Mouse (Mus musculus): ENCODE results near the gene Trim60. TPM values are rescaled to one million over a fixed set of nuclear protein-coding genes. Genes with fewer than 3 reads are reported as not detected.
A peak's percentile ranks its signal among the peaks of the same experiment; 100 is the strongest.

The Trim60 gene
- not detected in 2 replicates for polyA plus RNA-seq (2016; fragmentation: Nextera tagmentation; extraction: Ambion mirVana)

- no peak within 1 kb of the TSS for H3K9ac ChIP-seq
Measured at GRCm38 (mm10) chr8:65018423-65018822, at the start of gene Trim60, which contains the start of gene Trim61. Gene Trim60 (minus strand): TSS chr8:65018584. Gene Trim61 (minus strand): TSS chr8:65018523.

GRCm38 (mm10) chr8:65067694-65068472, 49.5 kb upstream of the Trim60 start:
- Histone ChIP-seq H3K4me3 (replicated peaks) (no peak overlapping the region), H3K9me3 (no peaks in the 10 kb centered on the region), H3K4me2 (peak overlapping the region; percentile 31), H3K27me3 (no peaks in the 10 kb centered on the region), H3K4me1 (peaks cover 5% of the 10 kb centered on the region; the same call in 1 of the 2 replicates), H3K9ac (no peak overlapping the region), H3K27ac (peak overlapping the region; percentile 59; the same call in 1 of the 2 replicates), H3K36me3 (replicated peaks) (no peaks in the 10 kb centered on the region)
- 7% methylated on average over 10 of the region's 10 CpGs for WGBS
- ATAC-seq (ENCODE audit: low FRiP score), result peak; percentile 65

More at GRCm38 (mm10) chr8:65018423-65018822, at the start of gene Trim60, which contains the start of gene Trim61:
- no peak within 1 kb of the TSS for H3K4me2 ChIP-seq
- no peaks in the 10 kb centered on the region for H3K9me3 ChIP-seq
- H3K4me1 ChIP-seq, result no peaks in the 10 kb centered on the region
- ATAC-seq (ENCODE audit: low FRiP score), result no peak
- H3K4me3 ChIP-seq (replicated peaks), result no peak within 1 kb of the TSS
- no peaks in the 10 kb centered on the region for H3K36me3 ChIP-seq (replicated peaks)
- no peaks in the 10 kb centered on the region for H3K27me3 ChIP-seq
- WGBS, result 88% methylated on average over 8 of the region's 8 CpGs
- no peak within 1 kb of the TSS for H3K27ac ChIP-seq

- no peak for ATAC-seq (ENCODE audit: low FRiP score)
- H3K27me3 ChIP-seq, result no peaks in the 10 kb centered on the region
- H3K27ac ChIP-seq, result no peak overlapping the region
- H3K4me1 ChIP-seq, result peaks cover 5% of the 10 kb centered on the region; the same call in 1 of the 2 replicates
- H3K9me3 ChIP-seq, result no peaks in the 10 kb centered on the region
- no peaks in the 10 kb centered on the region for H3K36me3 ChIP-seq (replicated peaks)
- H3K4me2 ChIP-seq, result no peak overlapping the region
- no peak overlapping the region for H3K4me3 ChIP-seq (replicated peaks)
- no peak overlapping the region for H3K9ac ChIP-seq
- 93% methylated on average over 4 of the region's 4 CpGs for WGBS
Measured at GRCm38 (mm10) chr8:65067031-65067430, 48.6 kb upstream of the Trim60 start.

DNA sequence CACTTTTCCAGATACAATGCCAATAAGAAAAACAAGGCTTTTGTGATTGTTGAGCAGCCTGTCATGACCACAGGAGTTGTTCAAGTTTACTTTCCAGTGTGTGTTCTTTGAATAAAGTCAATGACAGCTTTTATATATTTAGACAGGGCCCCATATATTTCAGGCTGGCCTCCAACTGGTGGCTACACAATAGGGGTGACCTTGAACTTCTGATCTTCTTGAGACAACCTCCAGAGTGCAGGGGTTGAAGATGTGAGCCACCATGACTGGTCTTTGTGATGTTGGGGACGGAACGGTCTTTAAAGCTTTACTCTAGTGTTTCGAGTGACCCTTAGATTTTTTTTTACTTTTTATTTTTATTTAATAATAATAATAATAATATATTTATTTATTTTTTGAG, 47.2 kb upstream of the Trim60 start:
- Histone ChIP-seq H3K27me3 (no peaks in the 10 kb centered on the region), H3K27ac (no peak overlapping the region), H3K36me3 (replicated peaks) (no peaks in the 10 kb centered on the region), H3K4me1 (peaks cover 5% of the 10 kb centered on the region; the same call in 1 of the 2 replicates), H3K4me2 (no peak overlapping the region), H3K9me3 (no peaks in the 10 kb centered on the region), H3K4me3 (replicated peaks) (no peak overlapping the region), H3K9ac (no peak overlapping the region)
- no peak for ATAC-seq (ENCODE audit: low FRiP score)
- WGBS, result 100% methylated on average over 3 of the region's 3 CpGs

GRCm38 (mm10) chr8:65064071-65064470, 45.7 kb upstream of the Trim60 start:
- no peaks in the 10 kb centered on the region for H3K9me3 ChIP-seq
- H3K4me3 ChIP-seq (replicated peaks), result no peak overlapping the region
- no peak overlapping the region for H3K9ac ChIP-seq
- H3K36me3 ChIP-seq (replicated peaks), result no peaks in the 10 kb centered on the region
- H3K4me2 ChIP-seq, result no peak overlapping the region
- no peak overlapping the region for H3K27ac ChIP-seq
- 51% methylated on average over 2 of the region's 2 CpGs for WGBS
- no peaks in the 10 kb centered on the region for H3K27me3 ChIP-seq
- peaks cover 5% of the 10 kb centered on the region; the same call in 1 of the 2 replicates for H3K4me1 ChIP-seq
- ATAC-seq (ENCODE audit: low FRiP score), result no peak

DNA sequence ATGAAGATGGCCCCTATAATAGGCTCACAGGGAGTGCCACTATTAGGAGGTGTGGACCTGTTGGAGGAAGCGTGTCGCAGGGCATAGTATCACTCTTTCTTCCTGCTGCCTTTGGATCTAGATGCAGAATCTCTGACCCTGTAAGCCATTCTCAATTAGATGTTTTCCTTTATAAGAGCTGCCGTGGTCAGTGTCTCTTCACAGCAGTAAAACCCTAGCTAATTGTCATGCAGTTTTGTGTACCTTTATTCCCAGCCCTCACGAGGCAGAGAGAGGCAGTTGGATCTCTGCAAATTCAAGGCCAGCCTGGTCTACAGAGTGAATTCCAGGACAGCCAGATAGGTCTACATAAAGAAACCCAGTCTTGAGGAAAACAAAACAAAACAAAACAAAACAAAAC, 43.8 kb upstream of the Trim60 start:
- 70% methylated on average over 4 of the region's 4 CpGs for WGBS

DNA sequence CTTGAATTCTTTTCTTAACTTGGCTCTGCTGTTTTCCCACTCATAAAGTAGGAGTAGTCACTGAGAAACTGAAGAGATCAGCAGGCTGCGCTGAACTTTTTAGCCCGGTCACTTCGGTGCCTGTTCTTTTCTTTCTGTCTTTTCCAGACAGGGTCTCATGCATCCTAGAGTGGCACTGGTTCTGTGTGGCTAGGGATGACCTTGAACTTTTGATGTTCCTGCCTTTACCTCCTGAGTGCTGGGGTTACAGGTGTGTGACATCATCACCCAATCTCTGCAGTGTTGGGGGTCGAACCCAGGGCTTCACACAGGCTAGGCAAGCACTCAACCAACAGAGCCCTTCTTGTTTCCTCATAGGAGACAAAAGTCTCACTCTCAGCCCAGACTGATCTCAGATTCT, 38.3 kb upstream of the Trim60 start:
- Histone ChIP-seq H3K9me3 (no peaks in the 10 kb centered on the region), H3K4me2 (no peak overlapping the region), H3K9ac (no peak overlapping the region), H3K27me3 (no peaks in the 10 kb centered on the region), H3K36me3 (replicated peaks) (no peaks in the 10 kb centered on the region), H3K27ac (no peak overlapping the region), H3K4me1 (no peaks in the 10 kb centered on the region), H3K4me3 (replicated peaks) (no peak overlapping the region)
- 92% methylated on average over 4 of the region's 4 CpGs for WGBS
- no peak for ATAC-seq (ENCODE audit: low FRiP score)

More for the DNA sequence above, 43.8 kb upstream of the Trim60 start:
- ATAC-seq (ENCODE audit: low FRiP score), result no peak
- H3K9me3 ChIP-seq, result no peaks in the 10 kb centered on the region
- H3K4me2 ChIP-seq, result no peak overlapping the region
- no peak overlapping the region for H3K4me3 ChIP-seq (replicated peaks)
- H3K27me3 ChIP-seq, result no peaks in the 10 kb centered on the region
- no peaks in the 10 kb centered on the region for H3K36me3 ChIP-seq (replicated peaks)
- H3K4me1 ChIP-seq, result no peaks in the 10 kb centered on the region
- no peak overlapping the region for H3K27ac ChIP-seq
- no peak overlapping the region for H3K9ac ChIP-seq

DNA sequence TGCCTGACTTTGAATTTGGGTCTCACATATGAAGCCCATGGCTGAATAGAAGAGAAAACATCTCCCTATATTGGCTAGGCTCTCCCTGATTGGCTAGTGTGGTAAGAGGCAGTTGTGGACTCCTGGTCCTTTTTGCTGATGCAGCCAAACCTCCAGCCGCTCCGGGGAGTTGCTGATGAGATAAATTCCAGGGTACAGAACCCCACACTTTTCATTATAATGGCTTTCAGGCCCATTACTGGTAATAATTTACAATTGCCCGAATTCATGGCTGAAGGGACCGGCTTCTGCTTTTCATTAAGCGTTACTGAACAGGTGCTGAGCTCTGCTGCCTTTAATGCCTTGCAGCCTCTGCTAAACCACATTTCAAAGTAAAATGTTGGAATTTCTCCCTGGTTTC, 35.6 kb upstream of the Trim60 start:
- no peak overlapping the region for H3K4me2 ChIP-seq
- no peaks in the 10 kb centered on the region for H3K4me1 ChIP-seq
- ATAC-seq (ENCODE audit: low FRiP score), result no peak
- no peak overlapping the region for H3K9ac ChIP-seq
- no peaks in the 10 kb centered on the region for H3K27me3 ChIP-seq
- no peak overlapping the region for H3K4me3 ChIP-seq (replicated peaks)
- WGBS, result 71% methylated on average over 5 of the region's 5 CpGs
- no peaks in the 10 kb centered on the region for H3K36me3 ChIP-seq (replicated peaks)
- no peaks in the 10 kb centered on the region for H3K9me3 ChIP-seq
- no peak overlapping the region for H3K27ac ChIP-seq

DNA sequence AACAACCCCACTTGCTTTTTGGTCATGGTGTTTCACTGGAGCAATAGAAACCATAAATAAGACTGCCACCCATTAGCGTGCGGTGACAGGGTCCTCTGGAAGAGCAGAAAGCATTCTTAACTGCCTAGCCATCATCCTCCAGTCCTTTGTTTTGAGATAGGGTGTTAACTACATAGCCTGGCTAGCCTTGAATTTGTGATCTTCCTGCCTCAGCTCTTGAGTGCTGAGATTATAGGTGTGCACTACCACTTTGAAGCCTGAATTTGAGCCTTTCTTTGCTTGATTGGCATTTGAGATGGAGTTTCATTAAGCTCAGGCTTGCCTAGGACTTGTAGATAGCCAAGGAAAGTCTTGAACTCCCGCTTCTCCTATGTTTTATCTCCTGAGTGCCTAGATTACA, 35.2 kb upstream of the Trim60 start:
- Histone ChIP-seq H3K27me3 (no peaks in the 10 kb centered on the region), H3K9me3 (no peaks in the 10 kb centered on the region), H3K4me2 (no peak overlapping the region), H3K9ac (no peak overlapping the region), H3K4me1 (no peaks in the 10 kb centered on the region), H3K4me3 (replicated peaks) (no peak overlapping the region), H3K27ac (no peak overlapping the region), H3K36me3 (replicated peaks) (no peaks in the 10 kb centered on the region)
- ATAC-seq (ENCODE audit: low FRiP score), result no peak
- WGBS, result 90% methylated on average over 3 of the region's 3 CpGs

- H3K4me1 ChIP-seq, result peaks cover 5% of the 10 kb centered on the region; the same call in 1 of the 2 replicates
- no peaks in the 10 kb centered on the region for H3K9me3 ChIP-seq
- no peaks in the 10 kb centered on the region for H3K27me3 ChIP-seq
- H3K4me3 ChIP-seq (replicated peaks), result no peak overlapping the region
- no peaks in the 10 kb centered on the region for H3K36me3 ChIP-seq (replicated peaks)
- 80% methylated on average over 4 of the region's 4 CpGs for WGBS
- no peak overlapping the region for H3K27ac ChIP-seq
- no peak overlapping the region for H3K4me2 ChIP-seq
- no peak overlapping the region for H3K9ac ChIP-seq
- no peak for ATAC-seq (ENCODE audit: low FRiP score)
Measured at GRCm38 (mm10) chr8:65047801-65048200, 29.4 kb upstream of the Trim60 start.

DNA sequence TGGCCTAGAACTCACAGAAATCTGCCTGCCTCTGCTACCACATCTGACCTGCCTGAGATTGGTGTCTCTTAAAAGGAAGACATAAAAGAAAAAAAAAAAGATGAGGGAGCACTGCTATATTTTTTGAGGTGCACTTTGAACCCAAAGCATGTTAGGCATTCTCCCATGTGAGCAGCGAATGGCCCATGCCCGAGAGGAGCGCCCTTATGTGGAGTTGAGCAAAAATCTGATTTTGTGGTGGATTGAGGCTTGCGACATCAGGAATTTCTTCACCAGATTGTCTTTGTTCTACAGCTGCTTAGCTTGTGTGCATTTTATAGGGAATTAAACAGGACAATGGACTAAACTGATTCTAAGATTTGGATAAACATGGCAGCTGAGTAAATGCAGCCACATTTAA, 28.8 kb upstream of the Trim60 start:
- Histone ChIP-seq H3K4me2 (no peak overlapping the region), H3K36me3 (replicated peaks) (no peaks in the 10 kb centered on the region), H3K9ac (no peak overlapping the region), H3K9me3 (no peaks in the 10 kb centered on the region), H3K27me3 (no peaks in the 10 kb centered on the region), H3K4me3 (replicated peaks) (no peak overlapping the region), H3K4me1 (peaks cover 5% of the 10 kb centered on the region; the same call in 1 of the 2 replicates), H3K27ac (no peak overlapping the region)
- 95% methylated on average over 4 of the region's 4 CpGs for WGBS
- no peak for ATAC-seq (ENCODE audit: low FRiP score)

- no peak overlapping the region for H3K9ac ChIP-seq
Measured at GRCm38 (mm10) chr8:65046565-65046964, 28.2 kb upstream of the Trim60 start.

DNA sequence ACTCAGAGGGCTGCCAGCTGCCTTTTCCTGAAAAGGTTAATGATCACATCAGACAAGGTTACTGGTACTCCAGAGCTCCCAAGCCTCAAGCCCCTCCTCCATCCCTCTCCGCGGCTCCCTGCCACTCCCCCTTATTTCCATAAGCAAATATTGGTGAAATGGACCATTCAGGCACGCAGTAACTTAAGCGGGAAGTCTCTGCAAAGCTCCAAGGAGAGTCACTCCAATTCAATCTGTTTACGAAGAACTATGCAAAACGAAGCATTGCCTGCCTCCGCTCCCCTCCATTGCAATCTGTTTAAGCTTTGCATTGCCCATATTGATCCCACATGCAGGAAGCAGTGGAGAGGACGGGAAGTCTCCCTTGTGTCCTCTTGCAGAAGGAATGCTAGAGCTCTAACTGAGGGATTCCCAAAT, 18.7 kb upstream of the Trim60 start, which contains the start of gene Apela:
Gene Apela (minus strand): TSS at position 220 of the 417 bp plus-strand sequence.
- peak; percentile 75 for ATAC-seq (ENCODE audit: low FRiP score)
- Histone ChIP-seq H3K4me3 (replicated peaks) (peak within 1 kb of the TSS; percentile 33), H3K27me3 (no peaks in the 10 kb centered on the region), H3K36me3 (replicated peaks) (no peaks in the 10 kb centered on the region), H3K9ac (peak within 1 kb of the TSS; percentile 33; the same call in 1 of the 2 replicates), H3K4me1 (peaks cover 24% of the 10 kb centered on the region), H3K4me2 (peak within 1 kb of the TSS; percentile 58), H3K27ac (no peak within 1 kb of the TSS), H3K9me3 (no peaks in the 10 kb centered on the region)
- WGBS, result 2% methylated on average over 8 of the region's 8 CpGs

More at GRCm38 (mm10) chr8:65046565-65046964, 28.2 kb upstream of the Trim60 start:
- H3K27me3 ChIP-seq, result no peaks in the 10 kb centered on the region
- ATAC-seq (ENCODE audit: low FRiP score), result no peak
- H3K27ac ChIP-seq, result no peak overlapping the region
- WGBS, result 37% methylated on average over 5 of the region's 5 CpGs
- H3K9me3 ChIP-seq, result no peaks in the 10 kb centered on the region
- H3K4me1 ChIP-seq, result peaks cover 5% of the 10 kb centered on the region; the same call in 1 of the 2 replicates
- no peak overlapping the region for H3K4me3 ChIP-seq (replicated peaks)
- H3K4me2 ChIP-seq, result no peak overlapping the region
- no peaks in the 10 kb centered on the region for H3K36me3 ChIP-seq (replicated peaks)
